Mouse (Mus musculus): Measurements from ENCODE around the gene Sf1. TPM values are rescaled to one million over a fixed set of nuclear protein-coding genes. Genes with fewer than 3 reads are reported as not detected.

Sf1 gene
- polyA plus RNA-seq, 1 experiment from 2014 or later, result 136 TPM

GRCm38 (mm10) chr19:6342276-6342933 is 21.1 kb upstream of the Sf1 start:
- Histone ChIP-seq H3K27ac (no peak overlapping the region), H3K36me3 (peaks cover 36% of the 10 kb centered on the region), H3K9ac (peak overlapping the region; percentile 53; the same call in 1 of the 2 replicates), H3K4me3 (peak overlapping the region; percentile 61), H3K4me1 (peaks cover 15% of the 10 kb centered on the region), H3K27me3 (no peaks in the 10 kb centered on the region), H3K9me3 (no peaks in the 10 kb centered on the region), H3K4me2 (peak overlapping the region; percentile 78)
- 68% methylated on average over 5 of the region's 5 CpGs for WGBS
- no peak for ATAC-seq (ENCODE audit: borderline replicate concordance, extremely low read depth, low FRiP score, low TSS enrichment)

GRCm38 (mm10) chr19:6343066-6343925 is 20.2 kb upstream of the Sf1 start:
- Histone ChIP-seq H3K36me3 (peaks cover 27% of the 10 kb centered on the region), H3K4me2 (peak overlapping the region; percentile 78; the same call in 1 of the 2 replicates), H3K4me3 (no peak overlapping the region), H3K27ac (no peak overlapping the region), H3K4me1 (peaks cover 16% of the 10 kb centered on the region), H3K9me3 (no peaks in the 10 kb centered on the region), H3K27me3 (no peaks in the 10 kb centered on the region), H3K9ac (no peak overlapping the region)
- WGBS, result 74% methylated on average over 19 of the region's 19 CpGs
- ATAC-seq (ENCODE audit: borderline replicate concordance, extremely low read depth, low FRiP score, low TSS enrichment), result no peak

GRCm38 (mm10) chr19:6343996-6344395 is 19.5 kb upstream of the Sf1 start:
- 88% methylated on average over 5 of the region's 5 CpGs for WGBS
- peaks cover 20% of the 10 kb centered on the region for H3K36me3 ChIP-seq
- no peak for ATAC-seq (ENCODE audit: borderline replicate concordance, extremely low read depth, low FRiP score, low TSS enrichment)
- H3K27ac ChIP-seq, result no peak overlapping the region
- H3K4me3 ChIP-seq, result no peak overlapping the region
- H3K27me3 ChIP-seq, result no peaks in the 10 kb centered on the region
- H3K9ac ChIP-seq, result no peak overlapping the region
- peaks cover 19% of the 10 kb centered on the region for H3K4me1 ChIP-seq
- no peaks in the 10 kb centered on the region for H3K9me3 ChIP-seq
- H3K4me2 ChIP-seq, result no peak overlapping the region

- H3K4me3 ChIP-seq, result no peak overlapping the region
- no peak for ATAC-seq (ENCODE audit: borderline replicate concordance, extremely low read depth, low FRiP score, low TSS enrichment)
- 0 out of 2 replicates have a peak, but pooled peaks cover 7% of the 10 kb centered on the region for H3K36me3 ChIP-seq
- no peak overlapping the region for H3K9ac ChIP-seq
- no peak overlapping the region for H3K27ac ChIP-seq
- WGBS, result 87% methylated on average over 5 of the region's 5 CpGs
- H3K4me2 ChIP-seq, result no peak overlapping the region
- no peaks in the 10 kb centered on the region for H3K27me3 ChIP-seq
- H3K4me1 ChIP-seq, result peaks cover 16% of the 10 kb centered on the region
- no peaks in the 10 kb centered on the region for H3K9me3 ChIP-seq
Observed at GRCm38 (mm10) chr19:6346023-6346422, 17.5 kb upstream of the Sf1 start.

- 76% methylated on average over 10 of the region's 10 CpGs for WGBS
- H3K4me2 ChIP-seq, result no peak overlapping the region
- H3K36me3 ChIP-seq, result 0 out of 2 replicates have a peak, but pooled peaks cover 7% of the 10 kb centered on the region
- ATAC-seq (ENCODE audit: borderline replicate concordance, extremely low read depth, low FRiP score, low TSS enrichment), result no peak
- H3K4me3 ChIP-seq, result no peak overlapping the region
- H3K4me1 ChIP-seq, result peaks cover 16% of the 10 kb centered on the region
- H3K27ac ChIP-seq, result no peak overlapping the region
- no peak overlapping the region for H3K9ac ChIP-seq
- H3K9me3 ChIP-seq, result no peaks in the 10 kb centered on the region
- H3K27me3 ChIP-seq, result no peaks in the 10 kb centered on the region
Observed at GRCm38 (mm10) chr19:6346661-6347060, 16.8 kb upstream of the Sf1 start.

- H3K27ac ChIP-seq, result no peak overlapping the region
- no peak for ATAC-seq (ENCODE audit: borderline replicate concordance, extremely low read depth, low FRiP score, low TSS enrichment)
- H3K4me2 ChIP-seq, result no peak overlapping the region
- no peak overlapping the region for H3K9ac ChIP-seq
- H3K4me1 ChIP-seq, result peaks cover 16% of the 10 kb centered on the region
- H3K9me3 ChIP-seq, result no peaks in the 10 kb centered on the region
- 0 out of 2 replicates have a peak, but pooled peaks cover 7% of the 10 kb centered on the region for H3K36me3 ChIP-seq
- WGBS, result 98% methylated on average over 4 of the region's 4 CpGs
- H3K27me3 ChIP-seq, result no peaks in the 10 kb centered on the region
- H3K4me3 ChIP-seq, result no peak overlapping the region
Observed at GRCm38 (mm10) chr19:6347615-6348014, 15.9 kb upstream of the Sf1 start.

GRCm38 (mm10) chr19:6348717-6349116 is 14.8 kb upstream of the Sf1 start:
- 52% methylated on average over 9 of the region's 9 CpGs for WGBS
- Histone ChIP-seq H3K4me3 (no peak overlapping the region), H3K4me2 (no peak overlapping the region), H3K27ac (peak overlapping the region; percentile 46), H3K36me3 (0 out of 2 replicates have a peak, but pooled peaks cover 8% of the 10 kb centered on the region), H3K4me1 (peaks cover 16% of the 10 kb centered on the region), H3K9me3 (no peaks in the 10 kb centered on the region), H3K27me3 (no peaks in the 10 kb centered on the region), H3K9ac (no peak overlapping the region)
- ATAC-seq (ENCODE audit: borderline replicate concordance, extremely low read depth, low FRiP score, low TSS enrichment), result no peak

- H3K4me3 ChIP-seq, result no peak overlapping the region
- no peaks in the 10 kb centered on the region for H3K27me3 ChIP-seq
- peaks cover 12% of the 10 kb centered on the region; the same call in 1 of the 2 replicates for H3K36me3 ChIP-seq
- peak overlapping the region; percentile 46 for H3K27ac ChIP-seq
- H3K4me2 ChIP-seq, result no peak overlapping the region
- H3K9me3 ChIP-seq, result no peaks in the 10 kb centered on the region
- peaks cover 16% of the 10 kb centered on the region for H3K4me1 ChIP-seq
- no peak for ATAC-seq (ENCODE audit: borderline replicate concordance, extremely low read depth, low FRiP score, low TSS enrichment)
- no peak overlapping the region for H3K9ac ChIP-seq
- 31% methylated on average over 14 of the region's 14 CpGs for WGBS
Observed at GRCm38 (mm10) chr19:6349215-6349983, 14.1 kb upstream of the Sf1 start.

- Histone ChIP-seq H3K9me3 (no peaks in the 10 kb centered on the region), H3K4me2 (no peak overlapping the region), H3K4me3 (no peak overlapping the region), H3K27ac (no peak overlapping the region), H3K27me3 (no peaks in the 10 kb centered on the region), H3K9ac (no peak overlapping the region), H3K4me1 (peaks cover 16% of the 10 kb centered on the region), H3K36me3 (peaks cover 5% of the 10 kb centered on the region; the same call in 1 of the 2 replicates)
- 60% methylated on average over 14 of the region's 14 CpGs for WGBS
- no peak for ATAC-seq (ENCODE audit: borderline replicate concordance, extremely low read depth, low FRiP score, low TSS enrichment)
Observed at GRCm38 (mm10) chr19:6351431-6352106, 11.9 kb upstream of the Sf1 start.

- no peak for ATAC-seq (ENCODE audit: borderline replicate concordance, extremely low read depth, low FRiP score, low TSS enrichment)
- H3K27me3 ChIP-seq, result no peaks in the 10 kb centered on the region
- H3K27ac ChIP-seq, result no peak overlapping the region
- no peak overlapping the region for H3K9ac ChIP-seq
- peaks cover 5% of the 10 kb centered on the region; the same call in 1 of the 2 replicates for H3K36me3 ChIP-seq
- no peak overlapping the region for H3K4me2 ChIP-seq
- no peak overlapping the region for H3K4me3 ChIP-seq
- H3K4me1 ChIP-seq, result peaks cover 16% of the 10 kb centered on the region
- H3K9me3 ChIP-seq, result no peaks in the 10 kb centered on the region
- WGBS, result 71% methylated on average over 2 of the region's 2 CpGs
Observed at GRCm38 (mm10) chr19:6352107-6352505, 11.4 kb upstream of the Sf1 start.

- Histone ChIP-seq H3K9ac (no peak overlapping the region), H3K27me3 (no peaks in the 10 kb centered on the region), H3K27ac (no peak overlapping the region), H3K4me3 (no peak overlapping the region), H3K4me2 (no peak overlapping the region), H3K4me1 (peaks cover 10% of the 10 kb centered on the region), H3K36me3 (peaks cover 5% of the 10 kb centered on the region; the same call in 1 of the 2 replicates), H3K9me3 (no peaks in the 10 kb centered on the region)
- no peak for ATAC-seq (ENCODE audit: borderline replicate concordance, extremely low read depth, low FRiP score, low TSS enrichment)
- 67% methylated on average over 7 of the region's 7 CpGs for WGBS
Observed at GRCm38 (mm10) chr19:6354030-6354429, 9.5 kb upstream of the Sf1 start.

All from lung, embryonic 15.5 days (tissue).